Mouse (Mus musculus): ENCODE measurements around the gene Gm21679. TPM values are rescaled to one million over a fixed set of nuclear protein-coding genes. Genes with fewer than 3 reads are reported as not detected.
"Not testable (repeated sequence)": the region's sequence is repeated elsewhere in the genome, so short reads cannot be mapped to it uniquely, and the experiment has no call there.

The Gm21679 gene
- not detected for total RNA-seq (2021)
- long read RNA-seq, experiment 1: 0 reads
- long read RNA-seq, experiment 2: 0 reads

GRCm38 (mm10) chrY:29683270-29683669 lies at the start of gene Gm21679:
TSS of gene Gm21679 (minus strand) at chrY:29683370.
- DNase-seq (ENCODE audit: low spot score in 2 of 2); intact Hi-C loops (cut with DNase I): not testable (repeated sequence)
